Mouse (Mus musculus): ENCODE measurements around the gene Immp2l. TPM values are rescaled to one million over a fixed set of nuclear protein-coding genes. Genes with fewer than 3 reads are reported as not detected.

Immp2l gene
- 9.6 TPM for polyA plus RNA-seq (2012; fragmentation: generic; extraction: Trizol)

DNA sequence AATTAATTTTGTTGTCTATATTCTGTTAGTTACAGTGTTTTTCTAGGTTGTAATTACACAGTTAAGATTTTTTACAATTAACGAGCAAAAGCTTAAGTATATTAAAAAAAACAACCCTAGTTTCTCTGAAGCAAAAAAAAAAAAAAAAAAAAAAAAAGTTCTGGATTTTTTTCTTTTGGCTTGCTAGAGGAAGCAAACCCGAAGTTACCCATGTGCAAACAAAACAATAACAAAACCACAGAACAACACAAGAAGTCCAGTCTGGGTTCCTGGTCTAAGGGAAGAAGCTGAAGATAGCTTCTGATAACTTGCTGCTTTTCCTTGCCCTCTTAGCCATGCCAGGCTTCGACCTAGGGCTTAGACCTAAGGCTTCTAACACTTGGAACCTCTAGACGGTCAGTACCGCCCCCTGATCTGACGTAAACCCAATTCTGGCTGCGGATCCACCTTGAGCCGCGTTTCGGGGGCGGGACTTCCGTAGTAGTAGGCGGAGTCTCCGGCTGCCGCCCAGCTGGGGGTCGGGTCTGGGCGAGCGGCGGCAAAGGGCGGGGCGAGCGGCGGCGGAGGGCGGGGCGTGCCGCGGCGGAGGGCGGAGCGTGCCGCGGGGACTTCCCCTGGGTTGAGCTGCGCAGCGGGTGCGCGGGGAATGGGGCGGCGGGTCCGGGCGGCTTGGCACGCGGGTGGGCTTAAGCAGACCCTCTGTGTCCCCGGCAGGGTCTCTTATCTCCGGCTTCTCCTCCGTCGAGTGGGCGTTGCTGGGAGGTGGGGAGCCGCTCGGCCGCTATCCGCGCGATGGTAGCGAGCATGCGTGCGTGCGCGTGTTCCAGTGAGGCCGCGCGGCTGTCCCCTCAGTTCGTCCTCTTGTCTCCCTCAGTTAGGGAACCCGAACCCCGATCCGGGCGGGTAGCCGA, at the start of gene Immp2l:
Gene Immp2l, plus strand, starts transcription at position 580 of the 911 bp plus-strand sequence.
- peak within 1 kb of the TSS; percentile 88 for H3K4me2 ChIP-seq (ENCODE audit: low read depth)
- TF ChIP-seq E2F4 (IDR thresholded peaks at IDR 0.05; ENCODE audit: insufficient read depth): no peak
- peak; percentile 26 for TF ChIP-seq SRF (IDR thresholded peaks at IDR 0.05; ENCODE audit: control insufficient read depth, insufficient read length, low read depth)
- peak; percentile 65 for TF ChIP-seq POLR2AphosphoS2 (IDR thresholded peaks at IDR 0.05; ENCODE audit: insufficient read length, low read depth)
- peak in 1 of 3 experiments; percentile 33 for TF ChIP-seq MYOD1 (IDR thresholded peaks at IDR 0.05; ENCODE audit: control insufficient read depth in 1 of 3, insufficient read length in 2 of 3, low read depth in 2 of 3)
- peak; percentile 80 for TF ChIP-seq POLR2A (IDR thresholded peaks at IDR 0.05; ENCODE audit: insufficient read length, low read depth)
- TF ChIP-seq MYOG (IDR thresholded peaks at IDR 0.05; ENCODE audit: control insufficient read depth in 1 of 3, insufficient read depth in 1 of 3, insufficient read length in 2 of 3, low read depth in 2 of 3): no peak
- H3K27me3 ChIP-seq (ENCODE audit: control insufficient read depth, insufficient read depth, insufficient read length): no peaks in the 10 kb centered on the region
- H3K79me2 ChIP-seq (ENCODE audit: control insufficient read depth, insufficient read depth): no peaks in the 10 kb centered on the region
- H3K4me3 ChIP-seq: peak within 1 kb of the TSS; percentile 41
- no peaks in the 10 kb centered on the region for H3K36me3 ChIP-seq (ENCODE audit: control insufficient read depth, insufficient read depth)
- H3ac ChIP-seq (ENCODE audit: control insufficient read depth, insufficient read length): peak within 1 kb of the TSS; percentile 5

DNA sequence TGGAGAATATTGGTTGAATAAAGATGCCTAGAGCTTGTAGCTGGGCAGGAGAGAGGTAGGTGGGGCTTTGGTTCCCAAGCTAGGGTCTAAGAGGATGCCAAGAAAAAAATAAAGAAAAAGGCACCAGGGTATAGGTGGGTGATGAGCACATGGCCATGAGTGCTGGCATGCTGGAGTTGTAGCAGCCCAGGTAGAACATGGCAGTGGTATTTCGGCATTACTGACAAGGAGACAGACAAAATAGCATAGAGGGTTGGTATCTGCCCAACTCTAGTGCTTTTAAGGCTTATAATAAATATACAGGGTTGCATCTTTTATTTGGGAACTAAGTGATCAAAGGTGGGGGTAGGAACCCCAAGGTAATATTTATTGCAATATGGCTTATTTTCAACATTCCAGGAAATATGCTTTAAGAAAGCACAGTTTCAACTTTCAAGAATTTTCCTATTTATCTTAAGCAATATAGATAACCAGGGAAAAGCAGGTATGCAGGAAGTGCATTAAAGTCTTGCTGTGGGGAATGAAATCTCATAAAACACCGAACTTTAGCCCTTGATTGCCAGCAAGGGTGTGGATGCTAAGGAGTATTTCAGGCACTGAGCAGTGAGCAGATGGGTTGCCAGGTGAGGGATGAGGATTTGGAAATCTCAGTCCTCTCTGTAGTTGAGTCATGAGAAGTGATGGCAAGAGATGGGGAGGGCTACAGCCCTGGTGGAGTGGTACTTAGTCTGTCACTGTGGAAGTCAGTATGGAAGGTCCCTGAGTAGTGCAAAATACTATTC, 45.0 kb upstream of the Immp2l start:
- Histone ChIP-seq H3ac (ENCODE audit: control insufficient read depth, insufficient read length) (no peak overlapping the region), H3K4me2 (ENCODE audit: low read depth) (no peak overlapping the region), H3K4me3 (no peak overlapping the region), H3K79me2 (ENCODE audit: control insufficient read depth, insufficient read depth) (no peaks in the 10 kb centered on the region), H3K36me3 (ENCODE audit: control insufficient read depth, insufficient read depth) (no peaks in the 10 kb centered on the region), H3K27me3 (ENCODE audit: control insufficient read depth, insufficient read depth, insufficient read length) (no peaks in the 10 kb centered on the region)
- TF ChIP-seq POLR2AphosphoS2 (IDR thresholded peaks at IDR 0.05; ENCODE audit: insufficient read length, low read depth) (no peak), MYOG (IDR thresholded peaks at IDR 0.05; ENCODE audit: control insufficient read depth in 1 of 3, insufficient read depth in 1 of 3, insufficient read length in 2 of 3, low read depth in 2 of 3) (no peak), TCF12 (IDR thresholded peaks at IDR 0.05; ENCODE audit: insufficient read depth, poor library complexity, severe bottlenecking) (no peak), TCF3 (IDR thresholded peaks at IDR 0.05; ENCODE audit: insufficient read length, low read depth) (no peak), USF1 (IDR thresholded peaks at IDR 0.05; ENCODE audit: low read depth) (no peak), CEBPB (IDR thresholded peaks at IDR 0.05; ENCODE audit: insufficient read depth, poor library complexity, severe bottlenecking) (no peak), MYOD1 (IDR thresholded peaks at IDR 0.05; ENCODE audit: control insufficient read depth in 1 of 3, insufficient read length in 2 of 3, low read depth in 2 of 3) (no peak), POLR2A (IDR thresholded peaks at IDR 0.05; ENCODE audit: insufficient read length, low read depth) (no peak), E2F4 (IDR thresholded peaks at IDR 0.05; ENCODE audit: insufficient read depth) (no peak), SRF (IDR thresholded peaks at IDR 0.05; ENCODE audit: control insufficient read depth, insufficient read length, low read depth) (no peak), MAX (IDR thresholded peaks at IDR 0.05; ENCODE audit: low read depth) (no peak), REST (IDR thresholded peaks at IDR 0.05; ENCODE audit: insufficient read depth, insufficient read length) (no peak)

GRCm38 (mm10) chr12:40979716-40980115, 44.2 kb upstream of the Immp2l start:
- H3K79me2 ChIP-seq (ENCODE audit: control insufficient read depth, insufficient read depth): no peaks in the 10 kb centered on the region
- no peaks in the 10 kb centered on the region for H3K36me3 ChIP-seq (ENCODE audit: control insufficient read depth, insufficient read depth)
- H3K27me3 ChIP-seq (ENCODE audit: control insufficient read depth, insufficient read depth, insufficient read length): no peaks in the 10 kb centered on the region
- no peak overlapping the region for H3K4me3 ChIP-seq
- no peak overlapping the region for H3ac ChIP-seq (ENCODE audit: control insufficient read depth, insufficient read length)
- H3K4me2 ChIP-seq (ENCODE audit: low read depth): no peak overlapping the region
- TF ChIP-seq POLR2A (IDR thresholded peaks at IDR 0.05; ENCODE audit: insufficient read length, low read depth) (no peak), TCF12 (IDR thresholded peaks at IDR 0.05; ENCODE audit: insufficient read depth, poor library complexity, severe bottlenecking) (no peak), TCF3 (IDR thresholded peaks at IDR 0.05; ENCODE audit: insufficient read length, low read depth) (no peak), USF1 (IDR thresholded peaks at IDR 0.05; ENCODE audit: low read depth) (no peak), MAX (IDR thresholded peaks at IDR 0.05; ENCODE audit: low read depth) (no peak), SRF (IDR thresholded peaks at IDR 0.05; ENCODE audit: control insufficient read depth, insufficient read length, low read depth) (no peak), MYOG (IDR thresholded peaks at IDR 0.05; ENCODE audit: control insufficient read depth in 1 of 3, insufficient read depth in 1 of 3, insufficient read length in 2 of 3, low read depth in 2 of 3) (no peak), POLR2AphosphoS2 (IDR thresholded peaks at IDR 0.05; ENCODE audit: insufficient read length, low read depth) (no peak), MYOD1 (IDR thresholded peaks at IDR 0.05; ENCODE audit: control insufficient read depth in 1 of 3, insufficient read length in 2 of 3, low read depth in 2 of 3) (no peak), CEBPB (IDR thresholded peaks at IDR 0.05; ENCODE audit: insufficient read depth, poor library complexity, severe bottlenecking) (no peak), E2F4 (IDR thresholded peaks at IDR 0.05; ENCODE audit: insufficient read depth) (no peak), REST (IDR thresholded peaks at IDR 0.05; ENCODE audit: insufficient read depth, insufficient read length) (no peak)

- TF ChIP-seq MYOD1 (IDR thresholded peaks at IDR 0.05; ENCODE audit: control insufficient read depth in 1 of 3, insufficient read length in 2 of 3, low read depth in 2 of 3) (no peak), TCF3 (IDR thresholded peaks at IDR 0.05; ENCODE audit: insufficient read length, low read depth) (no peak), MAX (IDR thresholded peaks at IDR 0.05; ENCODE audit: low read depth) (no peak), POLR2AphosphoS2 (IDR thresholded peaks at IDR 0.05; ENCODE audit: insufficient read length, low read depth) (no peak), REST (IDR thresholded peaks at IDR 0.05; ENCODE audit: insufficient read depth, insufficient read length) (no peak), MYOG (IDR thresholded peaks at IDR 0.05; ENCODE audit: control insufficient read depth in 1 of 3, insufficient read depth in 1 of 3, insufficient read length in 2 of 3, low read depth in 2 of 3) (no peak), USF1 (IDR thresholded peaks at IDR 0.05; ENCODE audit: low read depth) (no peak), CEBPB (IDR thresholded peaks at IDR 0.05; ENCODE audit: insufficient read depth, poor library complexity, severe bottlenecking) (no peak), TCF12 (IDR thresholded peaks at IDR 0.05; ENCODE audit: insufficient read depth, poor library complexity, severe bottlenecking) (no peak), POLR2A (IDR thresholded peaks at IDR 0.05; ENCODE audit: insufficient read length, low read depth) (no peak), SRF (IDR thresholded peaks at IDR 0.05; ENCODE audit: control insufficient read depth, insufficient read length, low read depth) (no peak), E2F4 (IDR thresholded peaks at IDR 0.05; ENCODE audit: insufficient read depth) (no peak)
- no peak overlapping the region for H3K4me3 ChIP-seq
- no peaks in the 10 kb centered on the region for H3K36me3 ChIP-seq (ENCODE audit: control insufficient read depth, insufficient read depth)
- H3ac ChIP-seq (ENCODE audit: control insufficient read depth, insufficient read length): no peak overlapping the region
- H3K4me2 ChIP-seq (ENCODE audit: low read depth): no peak overlapping the region
- H3K79me2 ChIP-seq (ENCODE audit: control insufficient read depth, insufficient read depth): no peaks in the 10 kb centered on the region
- H3K27me3 ChIP-seq (ENCODE audit: control insufficient read depth, insufficient read depth, insufficient read length): no peaks in the 10 kb centered on the region
These were observed 43.7 kb upstream of the Immp2l start for GRCm38 (mm10) chr12:40980160-40980559.

All from myocyte (in vitro differentiated cells).